Mouse (Mus musculus) left cerebral cortex, adult 2 months (tissue): ENCODE measurements around the gene Dync2h1. TPM values are rescaled to one million over a fixed set of nuclear protein-coding genes. Genes with fewer than 3 reads are reported as not detected.
"Not testable (repeated sequence)": the region's sequence is repeated elsewhere in the genome, so short reads cannot be mapped to it uniquely, and the experiment has no call there.

Source experiments
- DNase-seq, 2 experiments: peaks; one replicate each; pipeline ENCODE4 v3.0.0; 2021 to 2022; ENCODE audit warnings: low spot score in 2 of 2, mixed read lengths in 1 of 2; ENCODE audit errors: extremely low spot score in 1 of 2
- H3K27ac ChIP-seq: fragments of 200-600 bp; 2 replicates; pipeline ENCODE4 v1.8.1; 2022
- H3K4me3 ChIP-seq: fragments of 200-600 bp; 2 replicates; pipeline ENCODE4 v1.8.1; 2022
- CTCF ChIP-seq: fragments of 200-600 bp; IDR thresholded peaks from 2 replicates; pipeline ENCODE4 v1.8.1; 2022; ENCODE audit warnings: antibody characterized with exemption, mild to moderate bottlenecking, moderate library complexity
- intact Hi-C: fragments of 180-260 bp; cut with DNase I; formaldehyde crosslinking; loops from one replicate; pipeline ENCODE4 v1.15.1; 2025
- total RNA-seq, 2 experiments: library from RNA; stranded (reverse); gene quantifications; 2 replicates each; pipeline ENCODE4 v1.2.3; 2021

The Dync2h1 gene
- total RNA-seq, 2 experiments from 2014 or later = 33.1 to 34.5 TPM

GRCm38 (mm10) chr9:6994865-6995264 is 189.4 kb downstream of the Dync2h1 start:
- no peak for TF ChIP-seq CTCF
- Histone ChIP-seq H3K4me3 (no peak overlapping the region), H3K27ac (no peak overlapping the region)
- intact Hi-C loops = no loop called here
- no peak for DNase-seq

GRCm38 (mm10) chr9:6994275-6994674 is 190.0 kb downstream of the Dync2h1 start:
- Histone ChIP-seq H3K4me3 (no peak overlapping the region), H3K27ac (no peak overlapping the region)
- intact Hi-C loops = no loop called here
- TF ChIP-seq CTCF = no peak
- no peak for DNase-seq

- intact Hi-C loops = no loop called here
- no peak overlapping the region for H3K4me3 ChIP-seq
- TF ChIP-seq CTCF = no peak
- DNase-seq = no peak
- no peak overlapping the region for H3K27ac ChIP-seq
Observed at GRCm38 (mm10) chr9:6988893-6989685, 195.2 kb downstream of the Dync2h1 start.

DNA sequence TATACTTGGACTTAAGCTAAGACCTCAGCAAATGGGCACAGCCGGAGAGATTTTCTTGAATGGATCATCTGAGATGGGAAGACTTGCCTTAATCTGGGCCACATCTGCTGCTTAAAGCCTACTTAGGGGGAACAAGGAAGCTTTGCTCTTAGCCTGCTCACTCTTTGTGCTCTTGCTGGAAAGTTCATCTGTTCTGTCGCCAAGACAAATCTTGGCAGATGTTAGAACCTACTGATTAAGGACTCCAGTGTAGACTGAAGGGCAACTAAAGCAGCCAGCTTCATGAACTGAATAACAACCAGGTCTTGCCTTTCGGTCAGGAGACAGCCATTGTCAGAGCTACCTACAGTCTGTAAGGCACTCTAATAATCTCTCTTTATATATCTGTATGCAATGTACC is 198.1 kb downstream of the Dync2h1 start:
- peak in 1 of 2 experiments; percentile 13 for DNase-seq
- peak overlapping the region; percentile 64; the same call in 1 of the 2 replicates for H3K27ac ChIP-seq
- no peak overlapping the region for H3K4me3 ChIP-seq
- intact Hi-C loops = no loop called here
- TF ChIP-seq CTCF = no peak

DNA sequence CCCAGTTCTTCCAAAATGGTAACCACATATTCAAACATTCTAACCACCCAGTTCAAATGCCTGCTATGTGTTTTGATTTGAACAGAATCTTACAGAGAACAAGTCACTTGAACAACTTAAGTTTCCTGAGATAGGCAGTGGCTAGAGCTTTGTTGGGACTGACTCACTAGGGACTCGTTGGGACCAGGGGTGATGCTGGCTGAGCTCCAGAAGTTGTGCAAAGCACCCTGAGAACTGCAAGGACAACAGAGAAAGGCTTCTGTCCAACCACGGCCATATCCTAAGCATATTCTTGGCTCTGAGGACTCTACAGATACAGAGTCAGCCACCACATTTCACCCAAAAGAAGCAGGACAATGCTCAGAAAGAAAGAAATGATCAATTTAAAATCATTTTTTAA is 215.1 kb downstream of the Dync2h1 start:
- TF ChIP-seq CTCF = no peak
- DNase-seq = no peak
- intact Hi-C loops = no loop called here
- H3K4me3 ChIP-seq = no peak overlapping the region
- H3K27ac ChIP-seq = no peak overlapping the region

- no peak for DNase-seq
- no peak overlapping the region for H3K27ac ChIP-seq
- H3K4me3 ChIP-seq = no peak overlapping the region
- no peak for TF ChIP-seq CTCF
- intact Hi-C loops = no loop called here
Observed at GRCm38 (mm10) chr9:6965006-6965405, 219.2 kb downstream of the Dync2h1 start.

DNA sequence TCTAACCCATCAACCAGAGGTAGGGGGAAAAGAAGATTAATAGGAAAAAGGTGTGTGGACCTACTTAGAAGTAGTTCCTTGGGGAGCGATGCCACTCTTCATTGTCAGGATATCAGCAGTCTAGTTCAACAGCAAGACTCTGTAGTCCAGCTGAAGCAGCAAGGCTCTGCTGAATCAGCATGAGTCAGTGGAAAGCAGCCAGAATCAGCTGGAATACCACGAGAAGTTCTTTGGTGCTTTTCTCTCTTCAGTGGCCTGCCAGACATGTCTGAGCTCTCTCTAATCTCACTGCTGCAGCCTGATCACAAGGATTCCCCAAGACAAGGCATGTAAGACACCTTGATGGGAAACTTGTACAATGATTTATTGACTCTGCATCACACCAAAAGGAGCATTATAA is 225.9 kb downstream of the Dync2h1 start:
- no peak for DNase-seq
- Histone ChIP-seq H3K4me3 (no peak overlapping the region), H3K27ac (no peak overlapping the region)
- TF ChIP-seq CTCF = no peak
- intact Hi-C loops = no loop called here

GRCm38 (mm10) chr9:6927399-6928035 is 256.7 kb downstream of the Dync2h1 start:
- TF ChIP-seq CTCF = no peak
- intact Hi-C loops = no loop called here
- H3K4me3 ChIP-seq = no peak overlapping the region

DNA sequence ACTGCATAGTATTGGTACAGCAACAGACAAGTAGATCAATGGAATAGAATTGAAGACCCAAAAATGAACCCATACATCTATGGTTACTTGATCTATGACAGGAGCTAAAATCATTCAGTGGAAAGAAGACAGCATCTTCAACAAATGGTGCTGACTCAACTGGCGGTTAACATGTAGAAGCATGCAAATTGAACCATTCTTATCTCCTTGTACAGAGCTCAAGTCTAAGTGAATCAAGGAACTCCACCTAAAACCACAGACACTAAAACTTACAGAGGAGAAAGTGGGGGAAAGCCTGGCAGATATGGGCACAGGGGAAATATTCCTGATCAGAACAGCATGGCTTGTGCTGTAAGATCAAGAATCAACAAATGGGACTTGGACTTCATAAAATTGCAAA is 270.8 kb downstream of the Dync2h1 start:
- TF ChIP-seq CTCF = no peak
- Histone ChIP-seq H3K27ac (no peak overlapping the region), H3K4me3 (no peak overlapping the region)
- intact Hi-C loops = no loop called here
- DNase-seq = no peak

More at GRCm38 (mm10) chr9:6927399-6928035, 256.7 kb downstream of the Dync2h1 start:
- no peak for DNase-seq
- no peak overlapping the region for H3K27ac ChIP-seq

DNA sequence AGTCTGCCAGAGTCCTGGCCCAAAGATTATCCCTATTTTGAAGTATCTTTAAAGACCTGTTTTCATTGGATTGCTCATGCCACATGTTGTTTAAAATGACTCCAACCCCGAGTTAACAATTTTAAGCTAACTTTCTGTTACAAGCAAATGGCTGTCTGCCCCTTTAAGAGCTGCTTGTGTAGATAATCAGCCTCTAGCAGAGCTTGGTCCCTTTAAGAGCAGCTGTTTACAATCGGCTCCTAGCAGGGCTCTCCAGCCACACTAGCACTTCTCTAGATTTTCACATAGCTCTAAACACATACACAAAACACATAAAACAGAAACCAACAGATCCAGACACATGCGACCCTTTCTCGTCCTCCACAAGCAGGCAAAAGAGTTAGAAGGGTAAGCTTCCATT is 273.7 kb downstream of the Dync2h1 start:
- H3K4me3 ChIP-seq, intact Hi-C loops, H3K27ac ChIP-seq, DNase-seq: not testable (repeated sequence)

GRCm38 (mm10) chr9:6901620-6902019 is 282.6 kb downstream of the Dync2h1 start:
- Histone ChIP-seq H3K27ac (no peak overlapping the region; the same call in 1 of the 2 replicates), H3K4me3 (no peak overlapping the region)
- intact Hi-C loops = no loop called here
- no peak for TF ChIP-seq CTCF
- no peak for DNase-seq

- Histone ChIP-seq H3K27ac (no peak overlapping the region), H3K4me3 (no peak overlapping the region)
- no peak for DNase-seq
- intact Hi-C loops = no loop called here
- TF ChIP-seq CTCF = no peak
Observed at GRCm38 (mm10) chr9:6891331-6891730, 292.9 kb downstream of the Dync2h1 start.
